Comparison of ENCODE assay signal across 11 mouse cellular contexts in genomic region chr6:99084956-99085355, GRCm38 (mm10).
DNase-seq lines count a peak whose midpoint lies in the region; ATAC-seq and TF ChIP-seq lines count a peak whose summit lies in the region.
"Had no signal": no experiment of that assay in that cellular context is flagged by ENCODE, and none has a peak within 500 bp of the region (broad histone marks: within the 10 kb centered on the region; RNA-seq: fewer than 3 reads in every experiment).

No protein-coding gene starts in this region.

- 88% methylated on average over 4 of the region's 4 CpGs for whole genome bisulfite sequencing in intestine, postnatal 0 days

- H3K27ac ChIP-seq in intestine, postnatal 0 days (ENCODE audit: low read depth, low read length): no peak overlapping the region
- H3K27ac ChIP-seq: embryonic facial prominence, embryonic 12.5 days; liver, embryonic 13.5 days; midbrain, embryonic 10.5 days had no signal

- H3K4me1 ChIP-seq in intestine, postnatal 0 days (replicated peaks; ENCODE audit: control insufficient read depth, insufficient read depth, low read length): no peaks in the 10 kb centered on the region

- H3K4me3 ChIP-seq in intestine, postnatal 0 days (ENCODE audit: low read depth, low read length): no peak overlapping the region
- H3K4me3 ChIP-seq: embryonic facial prominence, embryonic 12.5 days; liver, embryonic 13.5 days; midbrain, embryonic 10.5 days had no signal

- H3K27me3 ChIP-seq in intestine, postnatal 0 days (replicated peaks; ENCODE audit: control insufficient read depth, insufficient read depth, low read length): no peaks in the 10 kb centered on the region
- H3K27me3 ChIP-seq: embryonic facial prominence, embryonic 12.5 days; liver, embryonic 13.5 days had no signal

- peak; percentile 74 for ATAC-seq in cerebellum, adult (ENCODE audit: insufficient number of reproducible peaks, low FRiP score, low TSS enrichment)
- no peak for ATAC-seq in intestine, postnatal 0 days
- ATAC-seq in activated CD4-positive, CD25-positive, alpha-beta regulatory T cell, adult 4 months: no peak

- no peak overlapping the region for H3K9ac ChIP-seq in intestine, postnatal 0 days (ENCODE audit: low read depth, low read length)
- H3K9ac ChIP-seq: embryonic facial prominence, embryonic 12.5 days; liver, embryonic 13.5 days had no signal

- no peaks in the 10 kb centered on the region for H3K9me3 ChIP-seq in intestine, postnatal 0 days (ENCODE audit: control insufficient read depth)
- H3K9me3 ChIP-seq: embryonic facial prominence, embryonic 12.5 days; liver, embryonic 13.5 days; midbrain, embryonic 10.5 days had no signal

- no peak overlapping the region for H3K4me2 ChIP-seq in intestine, postnatal 0 days (replicated peaks; ENCODE audit: low read depth)
- H3K4me2 ChIP-seq: embryonic facial prominence, embryonic 12.5 days; liver, embryonic 13.5 days had no signal

- H3K36me3 ChIP-seq in intestine, postnatal 0 days (ENCODE audit: control insufficient read depth, insufficient read depth): peaks cover 10% of the 10 kb centered on the region; the same call in 1 of the 2 replicates
- H3K36me3 ChIP-seq: embryonic facial prominence, embryonic 12.5 days; midbrain, embryonic 10.5 days had no signal

- no peak for DNase-seq in cerebellum, postnatal 4 days (ENCODE audit: low spot score in 2 of 2)
- peak; percentile 70 for DNase-seq in urinary bladder, postnatal 14 days (ENCODE audit: low spot score)
- DNase-seq in urinary bladder, postnatal 4 days (ENCODE audit: low spot score in 2 of 2): no peak
- peak; percentile 82 to 89 for DNase-seq in cerebellum, postnatal 25 days
- DNase-seq in urinary bladder, postnatal 36 days (ENCODE audit: low spot score in 2 of 2): peak; percentile 53 to 62
- DNase-seq: liver, embryonic 13.5 days had no signal

- TF ChIP-seq CTCF in intestine, postnatal 0 days (IDR thresholded peaks at IDR 0.05; ENCODE audit: low read depth): no peak

Comparison
In these comparisons a context has a peak if more than half of its experiments do, and no peak if none do; other contexts are left out.
1. DNase-seq: peak in urinary bladder, postnatal 14 days (single experiment), cerebellum, postnatal 25 days (2 of 2) and urinary bladder, postnatal 36 days (2 of 2); none in cerebellum, postnatal 4 days (0 of 2) and urinary bladder, postnatal 4 days (0 of 2).